Mouse (Mus musculus) embryonic facial prominence, embryonic 10.5 days (tissue): ENCODE data around the gene Tmem33. TPM values are rescaled to one million over a fixed set of nuclear protein-coding genes. Genes with fewer than 3 reads are reported as not detected.
A peak's percentile ranks its signal among the peaks of the same experiment; 100 is the strongest.

Experiments
- DNase-seq: peaks from one replicate; pipeline ENCODE4 v3.0.0-alpha.2; 2017; ENCODE audit warnings: low spot score
- H3K27ac ChIP-seq: fragments of 300-500 bp; sonication (generic); replicated peaks from 2 replicates; pipeline ENCODE4 v1.5.1; 2016; ENCODE audit warnings: mild to moderate bottlenecking
- H3K27me3 ChIP-seq: fragments of 300-500 bp; sonication (generic); replicated peaks from 2 replicates; pipeline ENCODE4 v1.6.1; 2016; ENCODE audit warnings: low read depth, mild to moderate bottlenecking; ENCODE audit not compliant: poor library complexity, severe bottlenecking
- H3K36me3 ChIP-seq: fragments of 300-500 bp; sonication (generic); replicated peaks from 2 replicates; pipeline ENCODE4 v1.6.1; 2016; ENCODE audit warnings: mild to moderate bottlenecking, moderate library complexity
- H3K4me1 ChIP-seq: fragments of 300-500 bp; sonication (generic); 2 replicates; pipeline ENCODE4 v1.6.1; 2016
- H3K4me3 ChIP-seq: fragments of 300-500 bp; sonication (generic); 2 replicates; pipeline ENCODE4 v1.5.1; 2016; ENCODE audit warnings: mild to moderate bottlenecking, moderate library complexity
- H3K9me3 ChIP-seq: fragments of 300-500 bp; sonication (generic); 2 replicates; pipeline ENCODE4 v1.6.1; 2016; ENCODE audit warnings: mild to moderate bottlenecking
- WGBS: fragments of 180-500 bp; shearing (Covaris S2); methylation state at CpG from one replicate; pipeline ENCODE4 v1.1.7; 2016; 5-methylcytosine and 5-hydroxymethylcytosine counted together
- polyA plus RNA-seq: library from polyadenylated mRNA; unstranded; fragments of >200 nt; fragmentation: Nextera tagmentation; extraction: Ambion mirVana; gene quantifications from 2 replicates; pipeline ENCODE4 v1.2.1, GENCODE M21; 2016

The Tmem33 gene
- polyA plus RNA-seq: 106 and 117 TPM in 2 replicates

DNA sequence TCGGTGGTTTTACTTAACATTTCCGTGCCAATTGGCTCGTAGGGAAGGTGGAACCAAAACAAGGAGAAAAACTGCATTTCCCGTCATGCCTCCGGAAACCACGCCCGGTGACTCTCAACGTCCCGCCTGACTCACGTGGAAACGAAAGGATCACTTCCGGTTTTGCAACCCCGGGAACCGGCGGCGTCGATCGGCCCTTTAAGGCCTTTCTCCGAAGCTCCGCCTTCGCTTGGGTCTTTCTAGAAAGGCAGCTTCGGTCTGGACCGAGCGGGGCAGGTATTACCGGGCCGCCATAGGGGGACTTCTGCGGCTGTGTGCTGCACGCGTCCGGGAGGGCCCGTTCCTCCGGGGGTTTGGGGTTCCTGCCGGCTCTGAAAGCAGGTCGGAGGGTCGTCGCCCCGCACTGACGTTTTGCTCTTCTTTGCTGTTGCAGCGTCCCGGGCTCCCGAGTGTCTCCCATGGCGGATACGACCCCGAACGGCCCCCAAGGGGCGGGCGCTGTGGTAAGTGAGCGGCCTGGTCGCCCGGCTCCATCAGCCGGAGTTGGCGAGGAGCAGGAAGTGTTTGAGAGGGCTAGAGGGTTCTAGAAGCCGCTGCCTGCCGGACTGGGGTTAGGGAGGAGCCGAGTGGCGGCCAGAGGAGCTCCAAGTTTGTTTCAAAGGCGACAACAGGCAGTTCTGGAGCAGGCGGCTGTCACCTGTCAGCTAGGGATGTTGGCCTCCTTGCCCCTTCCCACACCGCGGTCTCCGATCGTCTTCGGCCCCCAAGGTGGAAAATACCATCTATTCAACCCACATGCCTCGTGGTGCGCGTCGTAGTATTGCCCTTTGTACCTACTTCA is at the start of gene Tmem33:
Gene Tmem33 (plus strand): TSS at position 35 of the 841 bp plus-strand sequence.
- peak within 1 kb of the TSS; percentile 96 for H3K27ac ChIP-seq

DNA sequence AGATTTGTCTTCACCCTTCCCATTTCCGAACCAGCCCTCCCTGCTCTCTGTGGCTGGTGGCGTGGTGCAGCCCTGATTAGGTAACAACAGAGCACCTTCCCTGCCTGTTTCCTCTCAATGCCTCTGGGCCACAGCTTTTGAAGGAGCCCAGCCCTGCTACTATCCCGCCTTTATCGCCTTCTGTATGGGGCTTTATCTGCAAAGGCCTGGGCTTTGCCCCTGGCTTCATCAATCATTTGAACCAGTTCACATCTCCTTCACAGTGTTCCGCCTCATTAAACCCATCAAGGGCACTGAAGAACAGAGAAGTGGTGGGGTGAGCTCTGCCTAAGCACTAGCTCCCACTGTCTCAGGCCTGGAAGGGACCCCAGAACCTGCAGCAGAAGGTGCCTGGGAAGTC is 47.2 kb upstream of the Tmem33 start:
- H3K4me1 ChIP-seq: peaks cover 16% of the 10 kb centered on the region
- no peak overlapping the region for H3K27ac ChIP-seq
- no peaks in the 10 kb centered on the region for H3K9me3 ChIP-seq
- no peak overlapping the region for H3K4me3 ChIP-seq
- H3K36me3 ChIP-seq: no peaks in the 10 kb centered on the region
- DNase-seq: no peak
- WGBS: 26% methylated on average over 5 of the region's 5 CpGs
- H3K27me3 ChIP-seq: peaks cover 90% of the 10 kb centered on the region

More for the DNA sequence above, at the start of gene Tmem33:
- WGBS: under 1% methylated on average over 67 of the region's 67 CpGs
- Histone ChIP-seq H3K27me3 (no peaks in the 10 kb centered on the region), H3K4me1 (peaks cover 14% of the 10 kb centered on the region), H3K4me3 (peak within 1 kb of the TSS; percentile 89), H3K36me3 (peaks cover 39% of the 10 kb centered on the region), H3K9me3 (no peaks in the 10 kb centered on the region)
- DNase-seq: peak; percentile 94

DNA sequence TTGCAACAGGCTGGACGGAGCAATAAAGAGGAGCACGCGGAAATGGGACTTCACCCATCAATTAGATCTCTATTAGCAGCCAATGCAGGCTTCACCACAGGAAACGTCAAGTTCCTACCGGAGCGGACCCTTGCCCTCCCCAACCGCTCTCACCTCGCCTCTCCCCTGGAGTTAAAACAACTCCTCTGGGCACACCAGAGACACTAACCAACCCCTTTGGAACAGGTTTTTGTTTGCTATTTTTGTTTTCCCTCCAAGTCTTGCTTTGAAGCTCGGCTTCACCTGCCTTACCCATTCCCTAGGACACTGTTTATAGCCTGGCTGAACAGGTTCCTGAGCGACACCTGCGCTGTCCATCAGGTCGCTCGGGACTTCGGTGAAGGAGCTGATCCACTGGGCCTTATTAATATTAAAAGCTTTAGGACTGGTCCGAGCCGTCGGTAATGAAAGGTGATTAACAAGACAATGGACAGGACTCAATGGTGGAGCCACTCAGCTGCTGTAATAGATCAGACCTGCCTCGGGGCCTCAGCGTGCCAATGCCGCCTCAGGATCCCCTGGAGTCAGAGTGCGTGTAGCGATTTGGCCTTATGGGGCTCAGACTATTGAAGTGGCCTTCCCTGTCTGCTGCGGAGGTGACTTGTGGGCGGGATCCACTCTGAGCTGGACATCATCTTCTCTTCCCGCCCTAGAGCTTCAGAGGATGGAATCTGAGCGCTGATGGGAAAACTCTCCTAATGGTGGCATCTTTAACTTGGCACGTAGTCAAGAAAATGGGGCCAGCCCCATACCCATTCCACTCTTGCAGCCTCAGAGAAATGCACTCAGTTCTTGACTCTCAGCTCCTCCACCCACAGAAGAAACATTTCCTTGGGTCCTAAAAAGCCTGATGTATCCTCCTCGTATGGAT is 45.0 kb upstream of the Tmem33 start:
- Histone ChIP-seq H3K27me3 (peaks cover 100% of the 10 kb centered on the region), H3K9me3 (no peaks in the 10 kb centered on the region), H3K27ac (no peak overlapping the region), H3K4me3 (peak overlapping the region; percentile 49), H3K36me3 (no peaks in the 10 kb centered on the region), H3K4me1 (peaks cover 16% of the 10 kb centered on the region)
- 1% methylated on average over 28 of the region's 28 CpGs for WGBS
- no peak for DNase-seq

DNA sequence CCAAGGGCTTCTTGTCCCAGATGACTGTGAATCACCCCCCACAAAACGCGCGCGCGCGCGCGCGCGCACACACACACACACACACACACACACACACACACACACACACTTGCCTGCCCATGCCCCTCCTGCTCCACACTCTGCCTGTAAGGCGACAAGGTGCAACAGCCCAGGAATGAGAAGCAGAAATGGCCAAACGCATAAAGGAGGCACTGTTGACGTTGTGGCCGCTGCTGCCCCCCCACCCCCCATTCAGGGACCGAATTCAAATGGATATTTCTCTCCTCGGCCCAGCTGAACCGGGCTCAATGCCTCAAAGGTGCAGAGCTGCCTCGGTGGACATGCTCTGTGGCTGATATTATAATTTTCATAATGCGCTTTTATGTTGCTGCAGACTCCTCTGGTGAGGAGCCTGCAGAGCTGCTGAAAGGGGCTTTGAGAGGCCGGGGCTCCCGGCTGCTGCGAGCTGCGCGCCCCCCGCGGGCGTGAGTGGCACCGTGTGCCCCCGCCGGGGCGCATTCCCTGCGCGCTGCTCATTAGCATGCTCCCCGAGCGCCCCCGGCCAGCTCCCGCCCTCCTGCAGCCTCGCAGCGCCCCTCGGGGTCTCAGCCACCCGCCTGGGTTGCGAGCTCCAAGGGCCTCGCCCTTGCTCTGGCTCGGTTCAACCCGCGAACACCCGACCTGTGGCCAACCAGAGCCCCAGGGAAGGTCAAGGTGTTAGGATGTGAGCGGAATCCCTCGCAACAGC is 44.2 kb upstream of the Tmem33 start:
- H3K36me3 ChIP-seq: no peaks in the 10 kb centered on the region
- H3K9me3 ChIP-seq: no peaks in the 10 kb centered on the region
- peak overlapping the region; percentile 49 for H3K4me3 ChIP-seq
- DNase-seq: peak; percentile 60
- H3K4me1 ChIP-seq: peaks cover 16% of the 10 kb centered on the region
- peak overlapping the region; percentile 24; the same call in 1 of the 2 replicates for H3K27ac ChIP-seq
- H3K27me3 ChIP-seq: peaks cover 100% of the 10 kb centered on the region
- under 1% methylated on average over 49 of the region's 49 CpGs for WGBS

DNA sequence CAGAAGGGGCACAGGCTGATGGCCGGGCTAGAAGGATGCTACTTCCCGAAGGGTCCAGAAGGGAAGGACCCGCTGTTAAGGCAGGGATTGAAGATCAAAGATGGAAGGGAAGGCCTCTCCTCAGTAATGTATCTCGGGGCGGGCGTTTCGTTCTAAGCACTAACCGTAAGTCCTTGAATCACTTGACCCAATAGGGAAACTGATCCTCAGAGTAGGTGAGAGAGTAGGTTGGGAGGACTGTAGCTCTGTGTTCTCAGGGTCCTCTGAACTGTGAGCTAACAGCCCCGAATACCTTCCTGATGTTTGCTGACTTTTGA is 43.6 kb upstream of the Tmem33 start:
- no peak for DNase-seq
- WGBS: 2% methylated on average over 9 of the region's 9 CpGs
- H3K27me3 ChIP-seq: peaks cover 100% of the 10 kb centered on the region
- peak overlapping the region; percentile 49; the same call in 1 of the 2 replicates for H3K4me3 ChIP-seq
- no peaks in the 10 kb centered on the region for H3K9me3 ChIP-seq
- H3K27ac ChIP-seq: peak overlapping the region; percentile 24; the same call in 1 of the 2 replicates
- peaks cover 16% of the 10 kb centered on the region for H3K4me1 ChIP-seq
- no peaks in the 10 kb centered on the region for H3K36me3 ChIP-seq

DNA sequence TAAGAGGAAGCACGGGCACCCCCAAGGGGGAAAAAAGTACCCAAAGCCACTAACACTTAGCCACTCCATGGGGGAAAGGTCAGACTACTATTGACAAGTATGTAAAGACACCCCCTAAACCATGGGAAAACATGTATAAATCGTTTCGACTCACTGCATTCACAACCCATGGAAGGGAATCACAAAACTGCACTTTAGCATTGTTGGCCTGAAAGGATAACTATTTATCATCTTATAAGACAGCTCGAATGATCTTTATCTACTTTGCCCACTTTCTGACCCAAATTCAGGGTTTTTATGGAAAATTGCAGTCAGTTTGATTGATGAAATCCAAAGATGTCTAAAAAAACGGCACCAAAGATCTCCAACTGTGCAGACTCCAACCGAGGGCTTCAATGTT is 38.5 kb upstream of the Tmem33 start:
- H3K4me1 ChIP-seq: peaks cover 20% of the 10 kb centered on the region
- H3K9me3 ChIP-seq: peaks cover 9% of the 10 kb centered on the region; the same call in 1 of the 2 replicates
- no peak overlapping the region for H3K4me3 ChIP-seq
- DNase-seq: no peak
- H3K36me3 ChIP-seq: no peaks in the 10 kb centered on the region
- H3K27ac ChIP-seq: no peak overlapping the region
- 4% methylated on average over 6 of the region's 6 CpGs for WGBS
- H3K27me3 ChIP-seq: peaks cover 100% of the 10 kb centered on the region

DNA sequence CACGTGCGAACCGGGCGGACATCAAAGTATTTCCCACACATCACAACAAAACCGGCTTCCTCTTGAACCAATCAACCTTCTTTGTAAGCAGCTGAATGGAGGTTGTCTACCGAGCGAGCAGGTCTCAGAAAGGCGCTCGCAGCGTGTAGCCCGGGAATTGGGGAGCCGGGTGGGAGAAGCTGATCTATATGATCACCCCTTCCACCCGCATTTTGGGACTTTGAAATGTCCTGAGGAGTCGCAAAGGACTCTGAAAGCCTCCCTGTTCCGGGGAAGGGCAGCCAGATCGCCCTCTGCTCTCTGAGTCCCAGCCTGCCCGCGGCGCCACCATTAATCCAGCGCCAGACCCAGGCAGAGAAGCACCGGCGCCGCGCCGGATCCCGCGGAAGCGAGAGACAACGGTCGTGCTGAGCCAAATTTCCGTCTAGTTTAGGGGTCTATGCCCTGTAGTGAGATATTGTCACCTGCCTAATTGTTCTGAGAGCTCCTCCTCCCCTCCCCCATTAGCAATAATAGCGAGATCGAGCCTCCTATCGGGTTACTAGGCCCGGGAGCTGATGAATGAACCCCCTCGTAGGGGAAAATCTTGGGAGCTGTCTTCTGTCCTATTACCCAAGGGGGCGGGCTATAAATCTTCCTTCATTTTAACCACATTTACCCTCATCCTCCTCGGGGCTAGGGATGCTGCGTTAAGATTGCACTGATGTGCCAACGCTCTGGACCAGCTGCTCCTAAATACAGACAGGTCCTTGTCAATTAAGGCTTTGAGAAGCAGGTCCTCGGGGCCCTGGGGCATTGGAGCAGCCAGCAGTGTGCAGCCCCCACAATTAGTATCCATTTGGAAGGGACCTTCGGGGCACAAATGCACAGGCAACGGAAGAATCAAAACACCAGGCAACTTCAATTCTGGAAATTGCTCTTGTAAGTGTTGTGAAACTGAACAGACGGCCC is 37.6 kb upstream of the Tmem33 start:
- Histone ChIP-seq H3K4me1 (peaks cover 23% of the 10 kb centered on the region), H3K27ac (0 out of 2 replicates have a peak overlapping the region, but pooled peaks have one; percentile 1), H3K4me3 (peak overlapping the region; percentile 50), H3K27me3 (peaks cover 100% of the 10 kb centered on the region), H3K9me3 (peaks cover 9% of the 10 kb centered on the region; the same call in 1 of the 2 replicates), H3K36me3 (no peaks in the 10 kb centered on the region)
- peak; percentile 75 for DNase-seq
- whole genome bisulfite sequencing: under 1% methylated on average over 44 of the region's 44 CpGs

DNA sequence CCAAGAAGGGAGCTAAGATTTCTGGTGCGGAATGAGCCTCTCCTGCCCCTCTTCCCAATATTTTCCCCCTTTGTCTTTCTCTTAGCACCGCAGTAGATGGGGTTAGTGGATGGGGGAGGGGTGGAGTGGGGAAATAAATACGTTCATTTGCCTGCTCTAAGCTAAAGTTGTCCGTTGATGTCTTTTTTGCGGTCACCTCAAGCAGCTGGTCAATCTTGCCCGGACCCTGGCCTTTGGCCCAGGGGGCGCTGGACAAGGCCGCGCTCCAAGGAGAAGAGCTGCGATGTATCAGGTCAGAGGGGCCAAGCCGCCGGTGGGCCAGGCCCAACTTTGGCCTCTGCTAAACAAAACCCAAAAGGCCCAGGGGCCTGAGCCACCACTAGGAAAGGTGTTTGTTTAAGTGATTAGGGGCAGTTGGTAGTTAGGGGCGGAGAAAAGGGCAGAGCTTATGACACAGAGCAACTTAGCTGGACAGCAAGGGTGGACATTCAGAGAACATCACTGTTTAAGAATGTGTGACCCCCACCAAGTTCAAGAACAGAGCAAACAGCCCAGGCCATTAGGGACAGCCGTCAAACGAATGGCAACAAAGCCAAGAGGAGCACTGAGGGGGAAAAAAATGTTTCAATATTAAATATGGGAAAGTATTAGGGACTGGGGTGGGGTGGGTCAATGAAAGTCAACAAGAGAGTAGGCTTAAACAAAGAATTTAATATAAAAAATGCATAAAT is 36.8 kb upstream of the Tmem33 start:
- Histone ChIP-seq H3K27ac (no peak overlapping the region), H3K4me3 (peak overlapping the region; percentile 50), H3K4me1 (peaks cover 32% of the 10 kb centered on the region), H3K36me3 (no peaks in the 10 kb centered on the region), H3K27me3 (peaks cover 100% of the 10 kb centered on the region), H3K9me3 (peaks cover 9% of the 10 kb centered on the region; the same call in 1 of the 2 replicates)
- WGBS: under 1% methylated on average over 15 of the region's 15 CpGs
- DNase-seq: no peak

DNA sequence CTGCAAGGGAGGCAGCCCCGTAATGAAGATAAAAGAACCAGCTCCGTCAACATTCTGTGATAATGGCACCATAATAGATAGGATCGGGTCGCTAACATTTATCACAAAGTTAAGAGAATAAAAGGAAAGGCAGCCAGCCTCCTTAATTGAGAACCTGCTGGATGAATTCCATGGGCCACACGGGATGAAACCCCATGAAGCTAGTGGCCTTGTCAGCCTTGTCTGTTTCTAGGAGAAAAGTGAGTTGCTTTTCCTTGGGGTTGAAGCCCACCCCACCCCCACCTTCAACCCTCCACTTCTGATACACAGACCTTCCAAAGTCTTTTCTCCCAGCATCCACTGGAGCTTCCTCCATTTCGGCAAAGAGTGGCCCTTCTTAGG is 36.3 kb upstream of the Tmem33 start:
- no peaks in the 10 kb centered on the region for H3K36me3 ChIP-seq
- WGBS: 12% methylated on average over 6 of the region's 6 CpGs
- peaks cover 9% of the 10 kb centered on the region; the same call in 1 of the 2 replicates for H3K9me3 ChIP-seq
- peaks cover 32% of the 10 kb centered on the region for H3K4me1 ChIP-seq
- H3K27me3 ChIP-seq: peaks cover 100% of the 10 kb centered on the region
- no peak overlapping the region for H3K27ac ChIP-seq
- H3K4me3 ChIP-seq: no peak overlapping the region
- no peak for DNase-seq

DNA sequence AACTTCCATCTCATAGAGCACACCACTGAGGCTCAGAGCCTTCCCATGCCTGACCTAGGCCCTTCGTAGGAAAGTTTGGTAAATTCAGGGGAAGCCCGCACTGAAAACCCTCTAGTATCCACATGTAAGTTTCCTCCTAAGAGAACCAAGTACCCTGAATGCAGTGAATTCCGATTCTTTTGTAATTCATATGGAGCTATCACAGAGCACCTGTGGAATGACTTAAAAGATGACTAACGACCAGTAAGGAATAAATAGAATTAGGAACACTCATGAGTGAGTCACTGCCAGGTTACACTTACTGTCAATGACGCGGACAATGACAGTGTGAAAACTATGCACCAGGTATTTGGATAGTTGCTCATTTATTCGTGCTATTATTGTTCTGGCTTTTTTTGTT is 34.6 kb upstream of the Tmem33 start:
- no peak overlapping the region for H3K27ac ChIP-seq
- peaks cover 42% of the 10 kb centered on the region for H3K4me1 ChIP-seq
- WGBS: 44% methylated on average over 7 of the region's 7 CpGs
- DNase-seq: no peak
- H3K36me3 ChIP-seq: no peaks in the 10 kb centered on the region
- peaks cover 9% of the 10 kb centered on the region; the same call in 1 of the 2 replicates for H3K9me3 ChIP-seq
- no peak overlapping the region for H3K4me3 ChIP-seq
- H3K27me3 ChIP-seq: peaks cover 100% of the 10 kb centered on the region

DNA sequence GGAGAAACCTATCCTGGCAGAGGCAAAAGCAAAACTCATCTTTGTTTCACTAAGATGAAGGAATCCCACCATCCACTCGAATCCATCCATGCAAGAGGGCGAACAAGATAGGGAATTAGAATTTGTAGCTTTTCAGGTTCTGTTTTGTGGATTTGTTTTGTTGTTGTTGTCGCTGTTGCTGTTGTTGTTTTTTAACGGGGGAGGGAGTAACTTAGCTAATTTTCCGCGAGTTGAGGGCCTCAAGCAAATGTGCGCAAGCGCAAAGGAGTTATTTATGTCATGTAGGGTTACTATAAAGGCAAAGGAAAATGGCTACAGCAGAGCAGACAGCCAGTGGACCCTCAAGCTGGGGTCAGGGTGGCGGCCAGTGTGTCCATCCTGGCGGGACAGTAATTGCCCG is 33.1 kb upstream of the Tmem33 start:
- no peak for DNase-seq
- WGBS: 4% methylated on average over 11 of the region's 11 CpGs
- H3K4me1 ChIP-seq: peaks cover 47% of the 10 kb centered on the region

More for the DNA sequence above, 33.1 kb upstream of the Tmem33 start:
- H3K27me3 ChIP-seq: peaks cover 100% of the 10 kb centered on the region
- peak overlapping the region; percentile 16; the same call in 1 of the 2 replicates for H3K4me3 ChIP-seq
- H3K36me3 ChIP-seq: no peaks in the 10 kb centered on the region
- peaks cover 9% of the 10 kb centered on the region; the same call in 1 of the 2 replicates for H3K9me3 ChIP-seq
- H3K27ac ChIP-seq: no peak overlapping the region
